ENCODE assay signal across 7 mouse cellular contexts in genomic region chr13:23732156-23732804, GRCm38 (mm10). TPM values are rescaled to one million over a fixed set of nuclear protein-coding genes. Genes with fewer than 3 reads are reported as not detected.
DNase-seq lines count a peak whose midpoint lies in the region; ATAC-seq and TF ChIP-seq lines count a peak whose summit lies in the region.

No protein-coding gene starts in this region.

- peak; percentile 30; the same call in 1 of the 2 replicates for TF ChIP-seq CTCF in kidney, adult 2 months (conservative IDR thresholded peaks at IDR 0.05; ENCODE audit: insufficient read depth, insufficient read length, low read depth, low read length)
- peak; percentile 22 for TF ChIP-seq CTCF in ES-Bruce4 (IDR thresholded peaks at IDR 0.05; ENCODE audit: low read depth, low read length)

- intact Hi-C loops in gastrocnemius, postnatal 14 days (cut with DNase I; ENCODE audit: low total_unique reads), result loop anchor here (2.0 kb wide), 1 partner anchor 31 kb away; no protein-coding TSS in a partner anchor

- H3K27ac ChIP-seq in kidney, adult 2 months (ENCODE audit: insufficient read depth, low read depth, low read length), result no peak overlapping the region
- no peak overlapping the region for H3K27ac ChIP-seq in ES-Bruce4 (ENCODE audit: insufficient read depth, low read length)
- H3K27ac ChIP-seq in forebrain, embryonic 14.5 days (ENCODE audit: low read depth, low read length), result no peak overlapping the region

- H3K36me3 ChIP-seq in kidney, adult 2 months (ENCODE audit: control insufficient read depth, insufficient read depth, low read length), result no peaks in the 10 kb centered on the region
- H3K36me3 ChIP-seq in ES-Bruce4 (ENCODE audit: control insufficient read depth, insufficient read depth, low read length, poor library complexity, severe bottlenecking), result no peaks in the 10 kb centered on the region
- H3K36me3 ChIP-seq in forebrain, embryonic 14.5 days (ENCODE audit: control insufficient read depth, insufficient read depth, low read length), result no peaks in the 10 kb centered on the region

- no peak overlapping the region for H3K4me3 ChIP-seq in kidney, adult 2 months (ENCODE audit: insufficient read depth, low read depth, low read length)
- H3K4me3 ChIP-seq in ES-Bruce4 (ENCODE audit: low read depth, low read length), result no peak overlapping the region
- H3K4me3 ChIP-seq in forebrain, embryonic 14.5 days (ENCODE audit: low read depth, low read length), result no peak overlapping the region

- 0 out of 2 replicates have a peak, but pooled peaks cover 3% of the 10 kb centered on the region for H3K4me1 ChIP-seq in kidney, adult 2 months (ENCODE audit: control insufficient read depth, insufficient read depth, low read length)
- H3K4me1 ChIP-seq in ES-Bruce4 (ENCODE audit: control insufficient read depth, insufficient read depth, low read length), result no peaks in the 10 kb centered on the region
- no peaks in the 10 kb centered on the region for H3K4me1 ChIP-seq in forebrain, embryonic 14.5 days (ENCODE audit: control insufficient read depth, insufficient read depth, low read length)

- H3K27me3 ChIP-seq in kidney, adult 2 months (replicated peaks; ENCODE audit: control insufficient read depth, insufficient read depth, low read length), result no peaks in the 10 kb centered on the region
- no peaks in the 10 kb centered on the region for H3K27me3 ChIP-seq in ES-Bruce4 (ENCODE audit: control insufficient read depth, insufficient read depth, low read length, poor library complexity, severe bottlenecking)
- H3K27me3 ChIP-seq in forebrain, embryonic 14.5 days (replicated peaks; ENCODE audit: control insufficient read depth, insufficient read depth, low read length), result no peaks in the 10 kb centered on the region

- DNase-seq in kidney, adult 2 months, result peak; percentile 60
- no peak for DNase-seq in kidney, adult 11 months
- DNase-seq in B cell, adult 2 months, result peak; percentile 43 to 52
- DNase-seq in forebrain, embryonic 14.5 days (ENCODE audit: low spot score), result peak; percentile 75
- DNase-seq in gastrocnemius, postnatal 14 days, result no peak

- peak; percentile 55; the same call in 1 of the 2 replicates for ATAC-seq in forebrain, embryonic 14.5 days
- ATAC-seq in monocyte, adult 5-6 weeks (replicated peaks; ENCODE audit: insufficient number of reproducible peaks, low FRiP score, low TSS enrichment, poor library complexity, severe bottlenecking), result peak; percentile 64; the same call in 1 of the 2 replicates

- TF ChIP-seq EP300 in ES-Bruce4 (IDR thresholded peaks at IDR 0.05; ENCODE audit: insufficient read depth, low read depth, low read length), result no peak

- no peak overlapping the region for H3K9ac ChIP-seq in ES-Bruce4 (ENCODE audit: low read depth, poor library complexity, severe bottlenecking)
- H3K9ac ChIP-seq in forebrain, embryonic 14.5 days (ENCODE audit: low read length), result no peak overlapping the region

- no peak overlapping the region for H3K4me2 ChIP-seq in forebrain, embryonic 14.5 days (ENCODE audit: low read length)

- 23% methylated on average over 8 of the region's 8 CpGs for WGBS in kidney, adult 2 months
- WGBS in forebrain, embryonic 14.5 days, result 23% methylated on average over 8 of the region's 8 CpGs

- no peaks in the 10 kb centered on the region for H3K9me3 ChIP-seq in ES-Bruce4 (replicated peaks; ENCODE audit: control insufficient read depth, insufficient read depth, low read length, poor library complexity, severe bottlenecking)
- H3K9me3 ChIP-seq in forebrain, embryonic 14.5 days (replicated peaks; ENCODE audit: control insufficient read depth, low read length), result no peaks in the 10 kb centered on the region

- TF ChIP-seq POLR2A in kidney, adult 2 months (IDR thresholded peaks at IDR 0.05; ENCODE audit: low read depth, low read length), result no peak
- no peak for TF ChIP-seq POLR2A in ES-Bruce4 (IDR thresholded peaks at IDR 0.05; ENCODE audit: insufficient read depth, low read length)

RNA-seq across cellular contexts. Expression of gene Hist1h1c, which starts 6.3 kb away (rescaled TPM):
- 68.7 and 76.0 TPM in 2 replicates for polyA plus RNA-seq in kidney, adult 2 months (2012; rRNA removed)
- polyA plus RNA-seq in ES-Bruce4 (2011; ENCODE audit: insufficient read depth, insufficient read length, low read depth, missing spikeins), result 10.8 and 13.3 TPM in 2 replicates
- 16.9 and 25.2 TPM in 2 replicates for polyA plus RNA-seq in forebrain, embryonic 14.5 days (2014; fragmentation: Nextera tagmentation; extraction: Ambion mirVana)
- total RNA-seq in monocyte, adult 5-6 weeks (2017), result 589 to 739 TPM (median 677 TPM) in 3 replicates
- 100 to 1,000 TPM; 258 to 269 TPM for total RNA-seq in gastrocnemius, postnatal 14 days (2021)

RNA-seq across cellular contexts. Expression of gene Hist1h3c, which starts 13.1 kb away (rescaled TPM):
- polyA plus RNA-seq in kidney, adult 2 months (2012; rRNA removed), result 0.39 and 1.1 TPM in 2 replicates
- 3.6 and 8.6 TPM in 2 replicates for polyA plus RNA-seq in ES-Bruce4 (2011; ENCODE audit: insufficient read depth, insufficient read length, low read depth, missing spikeins)
- 2.4 and 5.9 TPM in 2 replicates for polyA plus RNA-seq in forebrain, embryonic 14.5 days (2014; fragmentation: Nextera tagmentation; extraction: Ambion mirVana)
- total RNA-seq in monocyte, adult 5-6 weeks (2017), result 6.8 TPM in 1 of 3 replicates, not detected in the others
- 10 to 100 TPM; 31.6 to 33.2 TPM for total RNA-seq in gastrocnemius, postnatal 14 days (2021)

RNA-seq across cellular contexts. Expression of gene Hist1h2bb, which starts 14.3 kb away (rescaled TPM):
- polyA plus RNA-seq in kidney, adult 2 months (2012; rRNA removed), result 2.0 and 2.8 TPM in 2 replicates
- polyA plus RNA-seq in ES-Bruce4 (2011; ENCODE audit: insufficient read depth, insufficient read length, low read depth, missing spikeins), result 9.8 and 11.5 TPM in 2 replicates
- 1.3 and 1.5 TPM in 2 replicates for polyA plus RNA-seq in forebrain, embryonic 14.5 days (2014; fragmentation: Nextera tagmentation; extraction: Ambion mirVana)
- total RNA-seq in monocyte, adult 5-6 weeks (2017), result 151 to 300 TPM (median 178 TPM) in 3 replicates
- 10 to 100 TPM; 42.8 to 44.6 TPM for total RNA-seq in gastrocnemius, postnatal 14 days (2021)

RNA-seq across cellular contexts. Expression of gene Hist1h2ab, which starts 18.6 kb away (rescaled TPM):
- 1.3 and 1.5 TPM in 2 replicates for polyA plus RNA-seq in kidney, adult 2 months (2012; rRNA removed)
- 11.9 and 17.9 TPM in 2 replicates for polyA plus RNA-seq in ES-Bruce4 (2011; ENCODE audit: insufficient read depth, insufficient read length, low read depth, missing spikeins)
- 27.8 and 49.2 TPM in 2 replicates for polyA plus RNA-seq in forebrain, embryonic 14.5 days (2014; fragmentation: Nextera tagmentation; extraction: Ambion mirVana)
- total RNA-seq in monocyte, adult 5-6 weeks (2017), result 64.3 to 74.6 TPM in 2 of 3 replicates, not detected in the other
- 10 to 100 TPM; 67.6 to 81.2 TPM for total RNA-seq in gastrocnemius, postnatal 14 days (2021)

RNA-seq across cellular contexts. Expression of gene Hist1h3b, which starts 19.8 kb away (rescaled TPM):
- polyA plus RNA-seq in kidney, adult 2 months (2012; rRNA removed), result 0.88 and 1.4 TPM in 2 replicates
- 5.0 and 9.4 TPM in 2 replicates for polyA plus RNA-seq in ES-Bruce4 (2011; ENCODE audit: insufficient read depth, insufficient read length, low read depth, missing spikeins)
- 2.3 and 9.6 TPM in 2 replicates for polyA plus RNA-seq in forebrain, embryonic 14.5 days (2014; fragmentation: Nextera tagmentation; extraction: Ambion mirVana)
- total RNA-seq in monocyte, adult 5-6 weeks (2017), result 9.7 TPM in 1 of 3 replicates, not detected in the others
- 10 to 100 TPM; 86.8 to 91.4 TPM for total RNA-seq in gastrocnemius, postnatal 14 days (2021)

Comparison
In these comparisons a context has a peak if more than half of its experiments do, and no peak if none do; other contexts are left out.
1. DNase-seq: peak in kidney, adult 2 months (single experiment), B cell, adult 2 months (2 of 2) and forebrain, embryonic 14.5 days (single experiment); none in kidney, adult 11 months (single experiment) and gastrocnemius, postnatal 14 days (single experiment).